Mouse (Mus musculus): ENCODE data around the gene Lama2. TPM values are rescaled to one million over a fixed set of nuclear protein-coding genes. Genes with fewer than 3 reads are reported as not detected.
A peak's percentile ranks its signal among the peaks of the same experiment; 100 is the strongest.

The Lama2 gene
- polyA plus RNA-seq, 1 experiment from 2014 or later = 9.4 TPM

DNA sequence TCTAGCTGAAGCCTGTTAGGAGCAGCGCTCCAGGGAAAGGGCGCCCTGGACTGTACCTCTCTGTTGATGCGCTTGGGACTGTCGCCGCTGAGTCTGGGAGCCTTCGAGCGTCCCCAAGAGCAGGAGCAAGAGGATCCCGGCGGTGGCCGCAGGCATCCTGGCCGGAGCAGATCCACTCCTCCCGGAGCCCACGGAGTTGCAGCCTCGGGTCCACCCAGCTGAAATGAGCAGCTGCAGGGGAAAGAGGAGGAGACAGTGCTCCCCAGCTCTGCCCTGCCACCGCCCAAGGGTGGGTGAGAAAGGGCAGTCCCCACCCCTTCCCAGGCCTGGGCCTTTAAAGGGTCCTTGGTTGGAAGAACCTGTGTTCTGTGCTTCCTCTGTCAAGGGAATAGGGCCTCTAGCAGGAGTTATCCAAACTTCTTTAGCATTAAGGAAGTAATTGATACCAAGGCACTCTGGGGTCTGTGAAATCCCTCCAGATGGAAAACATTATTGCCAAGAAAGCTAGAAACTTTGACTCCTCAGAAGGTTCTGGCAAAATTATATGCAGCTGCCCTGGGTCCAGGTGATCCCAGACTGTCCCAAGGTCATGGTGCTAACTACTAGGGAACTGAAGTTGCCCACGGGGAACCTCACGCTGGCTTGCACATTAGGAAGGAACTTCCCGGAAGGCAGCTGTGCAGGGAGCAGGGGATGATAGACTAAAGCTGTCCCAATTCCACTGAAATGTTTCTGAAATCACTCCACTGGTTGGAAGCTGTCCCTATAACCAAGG, 2.7 kb downstream of the Lama2 start:
- DNase-seq (ENCODE audit: low spot score) (peak; percentile 45), ATAC-seq (ENCODE audit: insufficient read depth, low FRiP score, low TSS enrichment) (no peak)
- Histone ChIP-seq H3K4me3 (ENCODE audit: low read depth, low read length) (peak overlapping the region; percentile 30), H3K4me2 (ENCODE audit: low read depth) (peak overlapping the region; percentile 34), H3K27ac (ENCODE audit: low read depth, low read length) (no peak overlapping the region), H3K36me3 (ENCODE audit: control insufficient read depth, insufficient read depth, low read length) (no peaks in the 10 kb centered on the region), H3K9me3 (ENCODE audit: control insufficient read depth, low read length) (no peaks in the 10 kb centered on the region), H3K4me1 (ENCODE audit: control insufficient read depth, insufficient read depth, low read length) (no peaks in the 10 kb centered on the region), H3K9ac (ENCODE audit: low read length) (peak overlapping the region; percentile 56), H3K27me3 (ENCODE audit: control insufficient read depth, insufficient read depth, low read length) (no peaks in the 10 kb centered on the region)
- WGBS = 11% methylated on average over 18 of the region's 18 CpGs

- Histone ChIP-seq H3K4me3 (ENCODE audit: low read depth, low read length) (no peak overlapping the region), H3K27me3 (ENCODE audit: control insufficient read depth, insufficient read depth, low read length) (no peaks in the 10 kb centered on the region), H3K4me1 (ENCODE audit: control insufficient read depth, insufficient read depth, low read length) (no peaks in the 10 kb centered on the region), H3K4me2 (ENCODE audit: low read depth) (no peak overlapping the region), H3K27ac (ENCODE audit: low read depth, low read length) (no peak overlapping the region), H3K9ac (ENCODE audit: low read length) (no peak overlapping the region), H3K9me3 (ENCODE audit: control insufficient read depth, low read length) (no peaks in the 10 kb centered on the region), H3K36me3 (ENCODE audit: control insufficient read depth, insufficient read depth, low read length) (no peaks in the 10 kb centered on the region)
- 61% methylated on average over 3 of the region's 3 CpGs for WGBS
- no peak for ATAC-seq (ENCODE audit: insufficient read depth, low FRiP score, low TSS enrichment)
- no peak for DNase-seq (ENCODE audit: low spot score)
Observed at GRCm38 (mm10) chr10:27595675-27596074, 23.9 kb downstream of the Lama2 start.

- 86% methylated on average over 2 of the region's 2 CpGs for WGBS
- Histone ChIP-seq H3K36me3 (ENCODE audit: control insufficient read depth, insufficient read depth, low read length) (no peaks in the 10 kb centered on the region), H3K4me1 (ENCODE audit: control insufficient read depth, insufficient read depth, low read length) (no peaks in the 10 kb centered on the region), H3K4me3 (ENCODE audit: low read depth, low read length) (no peak overlapping the region), H3K9me3 (ENCODE audit: control insufficient read depth, low read length) (no peaks in the 10 kb centered on the region), H3K9ac (ENCODE audit: low read length) (no peak overlapping the region), H3K27me3 (ENCODE audit: control insufficient read depth, insufficient read depth, low read length) (no peaks in the 10 kb centered on the region), H3K27ac (ENCODE audit: low read depth, low read length) (no peak overlapping the region), H3K4me2 (ENCODE audit: low read depth) (no peak overlapping the region)
- ATAC-seq (ENCODE audit: insufficient read depth, low FRiP score, low TSS enrichment) (no peak), DNase-seq (ENCODE audit: low spot score) (no peak)
Observed at GRCm38 (mm10) chr10:27533217-27533616, 86.3 kb downstream of the Lama2 start.

DNA sequence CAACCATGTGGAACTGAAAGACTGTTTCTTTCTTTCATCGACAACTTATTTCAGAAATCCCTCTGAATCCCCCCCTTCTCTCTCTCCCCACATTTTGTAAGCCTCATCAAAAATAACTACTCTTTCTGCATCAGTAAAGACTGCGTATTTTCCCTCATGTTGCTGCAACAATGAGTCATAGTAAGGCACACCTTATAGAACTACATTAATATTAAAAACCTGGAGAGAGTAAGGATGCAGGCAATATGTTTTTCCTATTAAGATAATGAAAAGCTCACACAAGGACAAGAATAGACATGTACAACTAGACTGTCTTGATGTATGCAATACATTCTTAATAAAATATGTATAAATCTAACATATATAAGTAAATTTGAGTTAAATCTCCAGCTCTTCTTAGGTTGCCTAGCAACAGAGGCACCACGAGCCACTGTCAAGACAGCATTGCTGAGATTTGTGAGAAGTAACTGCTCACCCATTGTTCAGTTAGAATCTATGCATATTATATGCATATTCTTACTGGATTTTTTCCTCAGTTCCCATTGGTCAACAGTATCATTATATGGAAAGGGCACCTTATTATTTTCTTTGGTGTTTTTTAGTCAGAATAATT, 110.6 kb downstream of the Lama2 start:
- Histone ChIP-seq H3K9me3 (ENCODE audit: control insufficient read depth, low read length) (no peaks in the 10 kb centered on the region), H3K4me2 (ENCODE audit: low read depth) (no peak overlapping the region), H3K27ac (ENCODE audit: low read depth, low read length) (no peak overlapping the region), H3K4me1 (ENCODE audit: control insufficient read depth, insufficient read depth, low read length) (no peaks in the 10 kb centered on the region), H3K27me3 (ENCODE audit: control insufficient read depth, insufficient read depth, low read length) (no peaks in the 10 kb centered on the region), H3K4me3 (ENCODE audit: low read depth, low read length) (no peak overlapping the region), H3K9ac (ENCODE audit: low read length) (no peak overlapping the region), H3K36me3 (ENCODE audit: control insufficient read depth, insufficient read depth, low read length) (no peaks in the 10 kb centered on the region)
- ATAC-seq (ENCODE audit: insufficient read depth, low FRiP score, low TSS enrichment) = no peak
- no peak for DNase-seq (ENCODE audit: low spot score)
- 77% methylated on average over 3 of the region's 3 CpGs for WGBS

DNA sequence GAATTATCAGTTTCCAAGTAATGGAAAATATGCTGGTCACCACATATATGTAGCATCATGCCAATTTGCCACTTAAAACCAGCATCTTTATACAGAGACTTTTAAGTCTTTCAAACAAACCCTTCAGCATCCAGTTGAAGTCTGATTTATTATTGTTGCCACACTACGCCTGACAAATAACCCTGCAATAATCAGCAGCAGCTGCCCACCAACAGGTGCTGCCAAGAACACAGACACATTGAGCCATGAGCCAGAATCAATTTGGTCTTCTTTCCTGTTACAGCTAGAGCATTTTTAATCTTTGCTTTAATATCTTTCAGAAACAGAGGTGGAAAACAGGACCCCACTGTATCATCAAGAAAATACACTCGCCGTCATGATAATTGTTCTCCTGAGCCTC, 118.7 kb downstream of the Lama2 start:
- DNase-seq (ENCODE audit: low spot score) (no peak), ATAC-seq (ENCODE audit: insufficient read depth, low FRiP score, low TSS enrichment) (no peak)
- Histone ChIP-seq H3K36me3 (ENCODE audit: control insufficient read depth, insufficient read depth, low read length) (no peaks in the 10 kb centered on the region), H3K4me1 (ENCODE audit: control insufficient read depth, insufficient read depth, low read length) (no peaks in the 10 kb centered on the region), H3K27me3 (ENCODE audit: control insufficient read depth, insufficient read depth, low read length) (no peaks in the 10 kb centered on the region), H3K4me3 (ENCODE audit: low read depth, low read length) (no peak overlapping the region), H3K27ac (ENCODE audit: low read depth, low read length) (no peak overlapping the region), H3K4me2 (ENCODE audit: low read depth) (no peak overlapping the region), H3K9ac (ENCODE audit: low read length) (no peak overlapping the region), H3K9me3 (ENCODE audit: control insufficient read depth, low read length) (no peaks in the 10 kb centered on the region)
- WGBS = 76% methylated on average over 3 of the region's 3 CpGs

GRCm38 (mm10) chr10:27488452-27488851, 131.1 kb downstream of the Lama2 start:
- Histone ChIP-seq H3K27ac (ENCODE audit: low read depth, low read length) (no peak overlapping the region), H3K4me3 (ENCODE audit: low read depth, low read length) (no peak overlapping the region), H3K4me1 (ENCODE audit: control insufficient read depth, insufficient read depth, low read length) (no peaks in the 10 kb centered on the region), H3K36me3 (ENCODE audit: control insufficient read depth, insufficient read depth, low read length) (no peaks in the 10 kb centered on the region), H3K9me3 (ENCODE audit: control insufficient read depth, low read length) (no peaks in the 10 kb centered on the region), H3K9ac (ENCODE audit: low read length) (no peak overlapping the region), H3K27me3 (ENCODE audit: control insufficient read depth, insufficient read depth, low read length) (no peaks in the 10 kb centered on the region), H3K4me2 (ENCODE audit: low read depth) (no peak overlapping the region)
- whole genome bisulfite sequencing = 100% methylated on average over 1 of the region's 1 CpGs
- ATAC-seq (ENCODE audit: insufficient read depth, low FRiP score, low TSS enrichment) (no peak), DNase-seq (ENCODE audit: low spot score) (no peak)

- 85% methylated on average over 1 of the region's 1 CpGs for WGBS
- H3K9me3 ChIP-seq (ENCODE audit: control insufficient read depth, low read length) = no peaks in the 10 kb centered on the region
- H3K4me1 ChIP-seq (ENCODE audit: control insufficient read depth, insufficient read depth, low read length) = no peaks in the 10 kb centered on the region
- no peaks in the 10 kb centered on the region for H3K27me3 ChIP-seq (ENCODE audit: control insufficient read depth, insufficient read depth, low read length)
- H3K36me3 ChIP-seq (ENCODE audit: control insufficient read depth, insufficient read depth, low read length) = no peaks in the 10 kb centered on the region
- no peak overlapping the region for H3K4me2 ChIP-seq (ENCODE audit: low read depth)
- no peak for DNase-seq (ENCODE audit: low spot score)
- no peak overlapping the region for H3K27ac ChIP-seq (ENCODE audit: low read depth, low read length)
- no peak overlapping the region for H3K4me3 ChIP-seq (ENCODE audit: low read depth, low read length)
- H3K9ac ChIP-seq (ENCODE audit: low read length) = no peak overlapping the region
- ATAC-seq (ENCODE audit: insufficient read depth, low FRiP score, low TSS enrichment) = no peak
Observed at GRCm38 (mm10) chr10:27484041-27484440, 135.5 kb downstream of the Lama2 start.

GRCm38 (mm10) chr10:27475540-27475939, 144.0 kb downstream of the Lama2 start:
- WGBS = 45% methylated on average over 3 of the region's 3 CpGs
- Histone ChIP-seq H3K4me2 (ENCODE audit: low read depth) (no peak overlapping the region), H3K27ac (ENCODE audit: low read depth, low read length) (no peak overlapping the region), H3K4me3 (ENCODE audit: low read depth, low read length) (no peak overlapping the region), H3K36me3 (ENCODE audit: control insufficient read depth, insufficient read depth, low read length) (no peaks in the 10 kb centered on the region), H3K27me3 (ENCODE audit: control insufficient read depth, insufficient read depth, low read length) (no peaks in the 10 kb centered on the region), H3K9ac (ENCODE audit: low read length) (no peak overlapping the region), H3K9me3 (ENCODE audit: control insufficient read depth, low read length) (no peaks in the 10 kb centered on the region), H3K4me1 (ENCODE audit: control insufficient read depth, insufficient read depth, low read length) (no peaks in the 10 kb centered on the region)
- DNase-seq (ENCODE audit: low spot score) (no peak), ATAC-seq (ENCODE audit: insufficient read depth, low FRiP score, low TSS enrichment) (no peak)

GRCm38 (mm10) chr10:27468274-27468673, 151.3 kb downstream of the Lama2 start:
- H3K9ac ChIP-seq (ENCODE audit: low read length) = no peak overlapping the region
- no peaks in the 10 kb centered on the region for H3K9me3 ChIP-seq (ENCODE audit: control insufficient read depth, low read length)
- H3K36me3 ChIP-seq (ENCODE audit: control insufficient read depth, insufficient read depth, low read length) = no peaks in the 10 kb centered on the region
- no peaks in the 10 kb centered on the region for H3K4me1 ChIP-seq (ENCODE audit: control insufficient read depth, insufficient read depth, low read length)
- no peak overlapping the region for H3K27ac ChIP-seq (ENCODE audit: low read depth, low read length)
- WGBS = 81% methylated on average over 1 of the region's 1 CpGs
- H3K4me3 ChIP-seq (ENCODE audit: low read depth, low read length) = no peak overlapping the region
- DNase-seq (ENCODE audit: low spot score) (peak; percentile 9), ATAC-seq (ENCODE audit: insufficient read depth, low FRiP score, low TSS enrichment) (no peak)
- H3K27me3 ChIP-seq (ENCODE audit: control insufficient read depth, insufficient read depth, low read length) = no peaks in the 10 kb centered on the region
- no peak overlapping the region for H3K4me2 ChIP-seq (ENCODE audit: low read depth)
